Mouse (Mus musculus) liver, embryonic 14.5 days (tissue): ENCODE measurements around the gene Lag3.

Experiments
- CTCF ChIP-seq: IDR thresholded peaks from 2 replicates; pipeline ENCODE4 v1.5.1; 2016; ENCODE audit warnings: antibody characterized with exemption, low read depth, control low read depth
- EP300 ChIP-seq: IDR thresholded peaks from 2 replicates; pipeline ENCODE4 v1.6.1; 2016; ENCODE audit warnings: antibody characterized with exemption, low read depth

DNA sequence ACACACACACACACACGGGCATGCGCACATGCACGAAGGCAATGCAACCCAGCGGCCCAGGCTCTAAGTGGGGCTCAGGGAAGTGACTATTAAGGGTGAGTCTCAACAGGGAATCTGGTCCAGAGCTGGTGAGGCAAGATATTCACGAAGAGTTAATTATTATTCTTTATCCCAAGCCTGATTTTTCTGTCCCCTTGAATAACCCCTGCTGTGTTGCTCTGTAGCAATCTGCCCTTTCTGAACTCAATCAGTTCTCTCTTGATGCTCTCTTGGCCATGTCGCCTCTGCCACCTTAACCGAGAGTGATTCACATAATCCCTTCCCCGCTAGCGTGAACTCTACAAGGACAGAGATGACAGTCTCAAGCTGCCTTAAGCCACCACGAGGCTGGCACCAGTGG, 28.2 kb downstream of the Lag3 start:
- TF ChIP-seq CTCF (no peak), EP300 (no peak)
